Mouse (Mus musculus): ENCODE results near the gene Rwdd1.

- TF ChIP-seq POLR2A (IDR thresholded peaks at IDR 0.05; ENCODE audit: low read depth, low read length), result no peak
- TF ChIP-seq CTCF (IDR thresholded peaks at IDR 0.05; ENCODE audit: extremely low read depth, insufficient read depth, insufficient read length, insufficient replicate concordance), result no peak
Measured at GRCm38 (mm10) chr10:34053987-34054386, 34.6 kb upstream of the Rwdd1 start.

Data from spleen, adult 2 months (tissue).